Mouse (Mus musculus): ENCODE measurements around the gene BC053393. TPM values are rescaled to one million over a fixed set of nuclear protein-coding genes. Genes with fewer than 3 reads are reported as not detected.
A peak's percentile ranks its signal among the peaks of the same experiment; 100 is the strongest.
"Not testable (repeated sequence)": the region's sequence is repeated elsewhere in the genome, so short reads cannot be mapped to it uniquely, and the experiment has no call there.

Gene BC053393
- polyA plus RNA-seq, 1 experiment = not detected

GRCm38 (mm10) chr11:46620414-46621168 is 49.3 kb downstream of the BC053393 start:
- WGBS = 51% methylated on average over 7 of the region's 7 CpGs
- Histone ChIP-seq H3K4me3 (replicated peaks; ENCODE audit: control insufficient read depth, low read depth, low read length) (no peak overlapping the region), H3K27ac (ENCODE audit: control insufficient read depth, insufficient read depth, low read depth, low read length, poor library complexity) (no peak overlapping the region), H3K4me1 (ENCODE audit: control insufficient read depth, insufficient read depth, low read length) (no peaks in the 10 kb centered on the region)
- no peak for TF ChIP-seq POLR2A (IDR thresholded peaks at IDR 0.05; ENCODE audit: borderline replicate concordance, control insufficient read depth, low read depth, low read length)
- TF ChIP-seq CTCF (IDR thresholded peaks at IDR 0.05; ENCODE audit: control insufficient read depth, insufficient read depth, low read length) = no peak

GRCm38 (mm10) chr11:46629211-46629795 is 58.0 kb downstream of the BC053393 start, which contains the start of gene Dppa1:
TSS of gene Dppa1 (minus strand) at chr11:46629261.
- 69% methylated on average over 2 of the region's 2 CpGs for WGBS
- Histone ChIP-seq H3K27ac (ENCODE audit: control insufficient read depth, insufficient read depth, low read depth, low read length, poor library complexity) (no peak within 1 kb of the TSS), H3K4me1 (ENCODE audit: control insufficient read depth, insufficient read depth, low read length) (no peaks in the 10 kb centered on the region), H3K4me3 (replicated peaks; ENCODE audit: control insufficient read depth, low read depth, low read length) (no peak within 1 kb of the TSS)
- TF ChIP-seq POLR2A (IDR thresholded peaks at IDR 0.05; ENCODE audit: borderline replicate concordance, control insufficient read depth, low read depth, low read length) (no peak), CTCF (IDR thresholded peaks at IDR 0.05; ENCODE audit: control insufficient read depth, insufficient read depth, low read length) (no peak)

- TF ChIP-seq POLR2A (IDR thresholded peaks at IDR 0.05; ENCODE audit: borderline replicate concordance, control insufficient read depth, low read depth, low read length) = no peak
- 0 out of 2 replicates have a peak, but pooled peaks have one; percentile 23 for TF ChIP-seq CTCF (IDR thresholded peaks at IDR 0.05; ENCODE audit: control insufficient read depth, insufficient read depth, low read length)
- no peak overlapping the region for H3K4me3 ChIP-seq (replicated peaks; ENCODE audit: control insufficient read depth, low read depth, low read length)
- no peaks in the 10 kb centered on the region; the same call in 1 of the 2 replicates for H3K4me1 ChIP-seq (ENCODE audit: control insufficient read depth, insufficient read depth, low read length)
- H3K27ac ChIP-seq (ENCODE audit: control insufficient read depth, insufficient read depth, low read depth, low read length, poor library complexity) = no peak overlapping the region
- 29% methylated on average over 3 of the region's 3 CpGs for WGBS
Measured at GRCm38 (mm10) chr11:46631635-46632034, 60.3 kb downstream of the BC053393 start.

- not testable (repeated sequence) for H3K4me3 ChIP-seq (replicated peaks; ENCODE audit: control insufficient read depth, low read depth, low read length); H3K4me1 ChIP-seq (ENCODE audit: control insufficient read depth, insufficient read depth, low read length); H3K27ac ChIP-seq (ENCODE audit: control insufficient read depth, insufficient read depth, low read depth, low read length, poor library complexity)
- WGBS = 72% methylated on average over 4 of the region's 4 CpGs
Measured at GRCm38 (mm10) chr11:46635516-46635915, 64.2 kb downstream of the BC053393 start.

GRCm38 (mm10) chr11:46636568-46636967 is 65.2 kb downstream of the BC053393 start:
- TF ChIP-seq CTCF (IDR thresholded peaks at IDR 0.05; ENCODE audit: control insufficient read depth, insufficient read depth, low read length) (no peak), POLR2A (IDR thresholded peaks at IDR 0.05; ENCODE audit: borderline replicate concordance, control insufficient read depth, low read depth, low read length) (no peak)
- no peak overlapping the region for H3K27ac ChIP-seq (ENCODE audit: control insufficient read depth, insufficient read depth, low read depth, low read length, poor library complexity)
- H3K4me1 ChIP-seq (ENCODE audit: control insufficient read depth, insufficient read depth, low read length) = no peaks in the 10 kb centered on the region; the same call in 1 of the 2 replicates
- 62% methylated on average over 3 of the region's 3 CpGs for WGBS
- H3K4me3 ChIP-seq (replicated peaks; ENCODE audit: control insufficient read depth, low read depth, low read length) = no peak overlapping the region

Other genes with a start within 250 kb of the BC053393 start
- gene Itk, start 182.0 kb upstream of the BC053393 start, polyA plus RNA-seq (2011; ENCODE audit: insufficient read depth, insufficient read length, low replicate concordance, missing spikeins) = 0.68 and 4.4 TPM in 2 replicates
- not detected in 2 replicates for gene Fam71b, start 175.0 kb upstream of the BC053393 start, polyA plus RNA-seq (2011; ENCODE audit: insufficient read depth, insufficient read length, low replicate concordance, missing spikeins)
- gene Med7, start 134.6 kb upstream of the BC053393 start, polyA plus RNA-seq (2011; ENCODE audit: insufficient read depth, insufficient read length, low replicate concordance, missing spikeins) = 36.6 and 41.4 TPM in 2 replicates
- 1.3 and 1.4 TPM in 2 replicates for gene Havcr2, start 116.6 kb upstream of the BC053393 start, polyA plus RNA-seq (2011; ENCODE audit: insufficient read depth, insufficient read length, low replicate concordance, missing spikeins)
- gene Gm12169, start 47.3 kb upstream of the BC053393 start, polyA plus RNA-seq (2011; ENCODE audit: insufficient read depth, insufficient read length, low replicate concordance, missing spikeins) = not detected in 2 replicates
- not detected in 2 replicates for gene Dppa1, start 57.7 kb downstream of the BC053393 start, polyA plus RNA-seq (2011; ENCODE audit: insufficient read depth, insufficient read length, low replicate concordance, missing spikeins)
- gene Timd2, start 135.5 kb downstream of the BC053393 start, polyA plus RNA-seq (2011; ENCODE audit: insufficient read depth, insufficient read length, low replicate concordance, missing spikeins) = not detected in 2 replicates
- 0.52 TPM in 1 of 2 replicates, not detected in the other for gene Havcr1, start 163.5 kb downstream of the BC053393 start, polyA plus RNA-seq (2011; ENCODE audit: insufficient read depth, insufficient read length, low replicate concordance, missing spikeins)
- gene Timd4, start 239.3 kb downstream of the BC053393 start, polyA plus RNA-seq (2011; ENCODE audit: insufficient read depth, insufficient read length, low replicate concordance, missing spikeins) = 0.70 and 1.2 TPM in 2 replicates

All from bone marrow, adult 2 months (tissue).